Mouse (Mus musculus): ENCODE data around the gene Kcnd2.

The Kcnd2 gene

GRCm38 (mm10) chr6:21686388-21686787 is 471.1 kb downstream of the Kcnd2 start:
- DNase-seq (ENCODE audit: low read depth, low spot score) = no peak

- DNase-seq (ENCODE audit: low read depth, low spot score) = no peak
Observed at GRCm38 (mm10) chr6:21692861-21693350, 477.6 kb downstream of the Kcnd2 start.

GRCm38 (mm10) chr6:21697641-21698040 is 482.3 kb downstream of the Kcnd2 start:
- no peak for DNase-seq (ENCODE audit: low read depth, low spot score)

- DNase-seq (ENCODE audit: low read depth, low spot score) = no peak
Observed at GRCm38 (mm10) chr6:21701131-21701530, 485.8 kb downstream of the Kcnd2 start.

GRCm38 (mm10) chr6:21709228-21709627 is 493.9 kb downstream of the Kcnd2 start:
- peak; percentile 27 for DNase-seq (ENCODE audit: low read depth, low spot score)

- DNase-seq (ENCODE audit: low read depth, low spot score) = no peak
Observed at GRCm38 (mm10) chr6:21719121-21719520, 503.8 kb downstream of the Kcnd2 start.

GRCm38 (mm10) chr6:21722238-21722637 is 506.9 kb downstream of the Kcnd2 start:
- no peak for DNase-seq (ENCODE audit: low read depth, low spot score)

- no peak for DNase-seq (ENCODE audit: low read depth, low spot score)
Observed at GRCm38 (mm10) chr6:21740606-21741005, 525.3 kb downstream of the Kcnd2 start.

GRCm38 (mm10) chr6:21744615-21745266 is 529.4 kb downstream of the Kcnd2 start:
- no peak for DNase-seq (ENCODE audit: low read depth, low spot score)

- DNase-seq (ENCODE audit: low read depth, low spot score) = no peak
Observed at GRCm38 (mm10) chr6:21747536-21747935, 532.2 kb downstream of the Kcnd2 start.

GRCm38 (mm10) chr6:21767787-21768221 is 552.5 kb downstream of the Kcnd2 start:
- no peak for DNase-seq (ENCODE audit: low read depth, low spot score)

- DNase-seq (ENCODE audit: low read depth, low spot score) = no peak
Observed at GRCm38 (mm10) chr6:21768745-21769446, 553.6 kb downstream of the Kcnd2 start.

- no peak for DNase-seq (ENCODE audit: low read depth, low spot score)
Observed at GRCm38 (mm10) chr6:21769447-21769809, 554.1 kb downstream of the Kcnd2 start.

- DNase-seq (ENCODE audit: low read depth, low spot score) = no peak
Observed at GRCm38 (mm10) chr6:21774213-21774916, 559.1 kb downstream of the Kcnd2 start.

Data from A20 (cell line).